Mouse (Mus musculus): ENCODE data around the gene Uqcrfs1.

GRCm38 (mm10) chr13:30585786-30586185 is 40.6 kb upstream of the Uqcrfs1 start:
- TF ChIP-seq CTCF (IDR thresholded peaks at IDR 0.05; ENCODE audit: extremely low read depth, insufficient read depth, insufficient read length, insufficient replicate concordance) = no peak
- TF ChIP-seq POLR2A (IDR thresholded peaks at IDR 0.05; ENCODE audit: low read depth, low read length) = no peak
